Mouse (Mus musculus) stomach, embryonic 15.5 days (tissue): ENCODE data around the gene Tgfbr2. TPM values are rescaled to one million over a fixed set of nuclear protein-coding genes. Genes with fewer than 3 reads are reported as not detected.
"Not testable (repeated sequence)": the region's sequence is repeated elsewhere in the genome, so short reads cannot be mapped to it uniquely, and the experiment has no call there.

Source experiments
- ATAC-seq: fragments of 200-750 bp; cut with Nextera tagmentation; 2 replicates; pipeline ENCODE4 v1.8.0; 2017; ENCODE audit warnings: low read depth, moderate number of reproducible peaks, moderate TSS enrichment; ENCODE audit not compliant: insufficient read depth, low FRiP score
- H3K27ac ChIP-seq: fragments of 300-500 bp; sonication (generic); 2 replicates; pipeline ENCODE4 v1.5.1; 2015; ENCODE audit warnings: mild to moderate bottlenecking, inconsistent platforms
- H3K27me3 ChIP-seq: fragments of 300-500 bp; sonication (generic); replicated peaks from 2 replicates; pipeline ENCODE4 v1.6.1; 2015; ENCODE audit warnings: inconsistent platforms
- H3K36me3 ChIP-seq: fragments of 300-500 bp; sonication (generic); 2 replicates; pipeline ENCODE4 v1.6.1; 2015; ENCODE audit warnings: inconsistent platforms
- H3K4me1 ChIP-seq: fragments of 300-500 bp; sonication (generic); 2 replicates; pipeline ENCODE4 v1.6.1; 2015; ENCODE audit warnings: inconsistent platforms
- H3K4me2 ChIP-seq: fragments of 300-500 bp; sonication (generic); 2 replicates; pipeline ENCODE4 v1.6.1; 2015; ENCODE audit warnings: mild to moderate bottlenecking, inconsistent platforms
- H3K4me3 ChIP-seq: fragments of 300-500 bp; sonication (generic); replicated peaks from 2 replicates; pipeline ENCODE4 v1.5.1; 2015; ENCODE audit warnings: inconsistent platforms
- H3K9ac ChIP-seq: fragments of 300-500 bp; sonication (generic); 2 replicates; pipeline ENCODE4 v1.6.1; 2015; ENCODE audit warnings: inconsistent platforms
- H3K9me3 ChIP-seq: fragments of 300-500 bp; sonication (generic); 2 replicates; pipeline ENCODE4 v1.6.1; 2016; ENCODE audit warnings: inconsistent platforms
- whole genome bisulfite sequencing: fragments of 180-500 bp; shearing (Covaris S2); methylation state at CpG from one replicate; pipeline ENCODE4 v1.1.7; 2015; 5-methylcytosine and 5-hydroxymethylcytosine counted together
- polyA plus RNA-seq: library from polyadenylated mRNA; unstranded; fragments of >200 nt; fragmentation: Nextera tagmentation; extraction: Ambion mirVana; gene quantifications from 2 replicates; pipeline ENCODE4 v1.2.1, GENCODE M21; 2015

The Tgfbr2 gene
- polyA plus RNA-seq, 1 experiment from 2014 or later, result 30.8 TPM

GRCm38 (mm10) chr9:116049985-116050384 is 125.2 kb downstream of the Tgfbr2 start:
- no peaks in the 10 kb centered on the region for H3K4me1 ChIP-seq
- H3K4me3 ChIP-seq, result no peak overlapping the region
- H3K27ac ChIP-seq, result no peak overlapping the region
- no peaks in the 10 kb centered on the region; the same call in 1 of the 2 replicates for H3K27me3 ChIP-seq
- no peak overlapping the region for H3K9ac ChIP-seq
- no peaks in the 10 kb centered on the region for H3K36me3 ChIP-seq
- H3K4me2 ChIP-seq, result no peak overlapping the region
- WGBS, result 83% methylated on average over 1 of the region's 1 CpGs
- no peaks in the 10 kb centered on the region for H3K9me3 ChIP-seq
- ATAC-seq, result no peak

DNA sequence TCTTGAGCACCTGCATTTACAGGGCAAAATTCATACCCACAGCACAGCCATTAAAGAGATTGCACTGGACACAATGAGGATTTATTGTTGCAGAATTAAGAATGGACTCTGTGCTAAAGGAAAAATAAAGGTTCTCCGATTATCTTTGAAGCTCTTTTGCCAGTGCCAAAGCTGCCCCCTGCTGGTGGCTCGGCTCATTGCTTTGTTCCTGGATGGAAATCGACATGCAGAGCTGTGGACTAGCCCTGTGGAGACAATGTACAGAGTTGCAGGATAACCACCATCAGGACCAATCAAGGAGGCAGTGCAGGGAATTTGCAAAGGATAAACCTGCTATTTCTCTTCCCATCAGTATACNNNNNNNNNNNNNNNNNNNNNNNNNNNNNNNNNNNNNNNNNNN is 133.4 kb downstream of the Tgfbr2 start:
- 7% methylated on average over 3 of the region's 3 CpGs for WGBS
- H3K4me1 ChIP-seq, result no peaks in the 10 kb centered on the region
- ATAC-seq, result no peak

DNA sequence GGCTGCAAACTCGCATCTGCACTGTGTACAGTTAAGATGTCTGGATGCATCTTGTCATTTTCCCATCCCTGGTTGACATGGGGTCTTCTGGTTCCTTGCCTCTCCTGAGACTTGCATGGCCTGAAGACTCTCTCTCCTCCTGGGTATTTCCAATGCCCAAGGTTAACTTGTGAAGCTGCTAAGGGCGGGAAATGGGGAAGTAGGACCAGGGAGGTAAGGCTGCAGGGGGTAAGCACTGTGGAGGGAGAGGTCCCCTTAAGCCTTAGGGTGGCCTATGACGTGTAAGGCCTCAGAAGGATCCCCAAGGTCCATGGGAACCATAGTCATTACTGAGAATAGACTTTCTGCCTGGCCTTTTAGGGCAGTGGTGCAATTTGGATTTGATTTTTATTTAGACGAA is 133.8 kb downstream of the Tgfbr2 start:
- Histone ChIP-seq H3K4me2 (no peak overlapping the region), H3K4me1 (no peaks in the 10 kb centered on the region), H3K27me3 (no peaks in the 10 kb centered on the region), H3K27ac (no peak overlapping the region), H3K4me3 (no peak overlapping the region), H3K9me3 (no peaks in the 10 kb centered on the region), H3K9ac (no peak overlapping the region), H3K36me3 (no peaks in the 10 kb centered on the region)
- ATAC-seq, result no peak
- WGBS, result 69% methylated on average over 4 of the region's 4 CpGs

More for the DNA sequence above, 133.4 kb downstream of the Tgfbr2 start:
- no peak overlapping the region for H3K9ac ChIP-seq
- no peak overlapping the region for H3K4me2 ChIP-seq
- H3K27ac ChIP-seq, result no peak overlapping the region
- no peaks in the 10 kb centered on the region for H3K36me3 ChIP-seq
- no peak overlapping the region for H3K4me3 ChIP-seq
- H3K27me3 ChIP-seq, result no peaks in the 10 kb centered on the region
- no peaks in the 10 kb centered on the region for H3K9me3 ChIP-seq

DNA sequence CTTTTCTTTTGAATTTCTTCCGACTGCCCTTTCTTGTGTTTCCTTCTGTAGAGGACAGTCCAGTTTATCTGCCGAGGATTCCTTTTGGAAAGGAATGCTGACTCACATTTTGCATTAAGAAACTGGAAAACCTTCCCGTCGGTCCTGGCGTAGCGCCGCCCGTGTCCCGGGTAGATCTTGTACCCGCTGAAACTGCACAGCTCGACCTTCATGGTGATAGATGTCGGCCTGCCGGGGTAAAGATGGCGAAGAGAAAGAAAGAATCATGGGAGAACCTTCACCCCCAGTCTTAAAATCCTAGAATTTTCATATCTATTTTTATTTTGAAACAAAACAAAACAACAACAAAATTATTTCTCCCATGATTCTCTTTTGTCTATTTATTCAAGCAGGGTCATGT is 134.3 kb downstream of the Tgfbr2 start:
- not testable (repeated sequence) for ATAC-seq, H3K9ac ChIP-seq, H3K27me3 ChIP-seq, H3K9me3 ChIP-seq, H3K36me3 ChIP-seq, H3K4me1 ChIP-seq, H3K27ac ChIP-seq, H3K4me2 ChIP-seq, H3K4me3 ChIP-seq
- WGBS, result 93% methylated on average over 14 of the region's 14 CpGs

DNA sequence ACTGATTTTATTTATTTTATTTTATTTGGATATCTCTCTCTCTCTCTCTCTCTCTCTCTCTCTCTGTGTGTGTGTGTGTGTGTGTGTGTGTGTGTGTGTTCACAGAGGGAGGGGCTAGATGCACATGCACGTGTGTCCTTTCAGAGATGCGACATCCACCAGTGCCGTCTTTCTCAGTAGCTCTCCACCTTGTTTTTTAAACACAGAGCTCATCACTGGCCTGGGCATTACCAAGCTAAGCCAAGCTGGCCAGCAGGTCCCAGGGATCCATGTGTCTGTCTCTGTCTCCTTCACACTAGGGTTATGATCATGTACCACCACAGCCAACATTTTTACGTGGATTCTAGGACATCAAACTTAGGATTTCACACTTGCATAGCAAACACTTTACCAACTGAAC is 135.2 kb downstream of the Tgfbr2 start:
- Histone ChIP-seq H3K9me3 (no peaks in the 10 kb centered on the region), H3K27me3 (no peaks in the 10 kb centered on the region), H3K4me1 (no peaks in the 10 kb centered on the region), H3K9ac (no peak overlapping the region), H3K4me2 (no peak overlapping the region), H3K4me3 (no peak overlapping the region), H3K36me3 (no peaks in the 10 kb centered on the region), H3K27ac (no peak overlapping the region)
- no peak for ATAC-seq
- 85% methylated on average over 4 of the region's 4 CpGs for WGBS

DNA sequence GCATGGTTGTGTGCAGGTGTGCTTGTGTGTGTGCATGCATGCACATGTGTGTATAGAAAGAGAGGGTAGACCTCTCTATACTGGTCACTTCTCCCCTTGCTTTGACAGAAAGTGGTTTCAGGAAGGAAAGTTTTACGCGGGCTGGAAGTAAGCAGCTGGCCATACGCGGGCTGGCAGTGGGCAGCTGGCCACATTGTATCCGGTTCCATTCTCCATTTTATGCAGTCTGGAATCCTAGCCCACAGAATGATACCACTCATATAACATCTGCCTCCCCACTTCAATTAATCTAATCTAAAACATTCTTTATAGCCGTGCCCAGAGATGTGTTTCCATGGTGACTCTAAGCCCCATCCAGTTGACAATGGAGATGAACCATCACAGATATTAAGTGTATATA is 136.9 kb downstream of the Tgfbr2 start:
- WGBS, result 72% methylated on average over 6 of the region's 6 CpGs
- no peak overlapping the region for H3K4me2 ChIP-seq
- H3K4me1 ChIP-seq, result no peaks in the 10 kb centered on the region
- H3K9ac ChIP-seq, result no peak overlapping the region
- no peak overlapping the region for H3K4me3 ChIP-seq
- no peaks in the 10 kb centered on the region for H3K27me3 ChIP-seq
- no peak for ATAC-seq
- no peaks in the 10 kb centered on the region for H3K36me3 ChIP-seq
- H3K9me3 ChIP-seq, result no peaks in the 10 kb centered on the region
- no peak overlapping the region for H3K27ac ChIP-seq
